Mouse (Mus musculus) heart, postnatal 0 days (tissue): Measurements from ENCODE around the gene Gm49337.

Experiments
- CTCF ChIP-seq: IDR thresholded peaks from 2 replicates; pipeline ENCODE4 v1.5.1; 2016; ENCODE audit warnings: antibody characterized with exemption, control low read depth, low read depth
- EP300 ChIP-seq: IDR thresholded peaks from 2 replicates; pipeline ENCODE4 v1.6.1; 2016; ENCODE audit warnings: antibody characterized with exemption, low read depth

DNA sequence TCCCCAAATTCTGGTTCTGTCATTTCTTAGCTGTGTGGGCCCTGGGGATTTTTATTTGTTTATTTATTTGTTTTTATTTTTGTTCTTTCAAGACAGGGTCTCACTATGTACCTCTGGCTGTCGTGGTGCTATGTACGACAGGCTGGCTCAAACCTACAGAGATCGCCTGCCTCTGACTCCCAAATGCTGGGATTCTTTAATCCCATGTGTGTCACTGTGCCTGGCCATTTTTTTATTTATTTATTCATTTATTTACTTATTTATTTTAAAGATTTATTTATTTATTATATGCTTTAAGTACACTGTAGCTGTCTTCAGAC, 3.9 kb upstream of the Gm49337 start:
- TF ChIP-seq CTCF (no peak), EP300 (no peak)
